Mouse (Mus musculus): ENCODE data around the gene Ubac2. TPM values are rescaled to one million over a fixed set of nuclear protein-coding genes. Genes with fewer than 3 reads are reported as not detected.
"Not testable (repeated sequence)": the region's sequence is repeated elsewhere in the genome, so short reads cannot be mapped to it uniquely, and the experiment has no call there.

Ubac2 gene
- polyA plus RNA-seq, 1 experiment from 2014 or later: 67.3 TPM

GRCm38 (mm10) chr14:121872760-121873159 is 5.7 kb upstream of the Ubac2 start:
- Histone ChIP-seq H3K4me3 (replicated peaks) (no peak overlapping the region), H3K9me3 (replicated peaks) (no peaks in the 10 kb centered on the region), H3K27ac (replicated peaks) (peak overlapping the region; percentile 17; the same call in 1 of the 2 replicates), H3K4me2 (replicated peaks) (no peak overlapping the region), H3K4me1 (peaks cover 3% of the 10 kb centered on the region; the same call in 1 of the 2 replicates), H3K27me3 (no peaks in the 10 kb centered on the region; the same call in 1 of the 2 replicates), H3K9ac (no peak overlapping the region), H3K36me3 (no peaks in the 10 kb centered on the region)
- 64% methylated on average over 1 of the region's 1 CpGs for WGBS
- no peak for ATAC-seq (ENCODE audit: insufficient number of reproducible peaks, low FRiP score, low TSS enrichment, low read depth)

- Histone ChIP-seq H3K9me3 (replicated peaks) (no peaks in the 10 kb centered on the region), H3K27me3 (no peaks in the 10 kb centered on the region; the same call in 1 of the 2 replicates), H3K4me1 (peaks cover 3% of the 10 kb centered on the region; the same call in 1 of the 2 replicates), H3K4me3 (replicated peaks) (no peak overlapping the region), H3K4me2 (replicated peaks) (no peak overlapping the region), H3K27ac (replicated peaks) (0 out of 2 replicates have a peak overlapping the region, but pooled peaks have one; percentile 17), H3K9ac (no peak overlapping the region), H3K36me3 (no peaks in the 10 kb centered on the region)
- 62% methylated on average over 2 of the region's 2 CpGs for WGBS
- no peak for ATAC-seq (ENCODE audit: insufficient number of reproducible peaks, low FRiP score, low TSS enrichment, low read depth)
Observed at GRCm38 (mm10) chr14:121873172-121873571, 5.2 kb upstream of the Ubac2 start.

GRCm38 (mm10) chr14:121873646-121874045 is 4.8 kb upstream of the Ubac2 start:
- H3K9ac ChIP-seq: no peak overlapping the region
- no peak for ATAC-seq (ENCODE audit: insufficient number of reproducible peaks, low FRiP score, low TSS enrichment, low read depth)
- WGBS: 62% methylated on average over 4 of the region's 4 CpGs
- H3K4me2 ChIP-seq (replicated peaks): no peak overlapping the region
- no peaks in the 10 kb centered on the region for H3K9me3 ChIP-seq (replicated peaks)
- no peak overlapping the region for H3K4me3 ChIP-seq (replicated peaks)
- no peaks in the 10 kb centered on the region; the same call in 1 of the 2 replicates for H3K27me3 ChIP-seq
- H3K36me3 ChIP-seq: no peaks in the 10 kb centered on the region
- peaks cover 3% of the 10 kb centered on the region; the same call in 1 of the 2 replicates for H3K4me1 ChIP-seq
- H3K27ac ChIP-seq (replicated peaks): no peak overlapping the region

GRCm38 (mm10) chr14:121876190-121876589 is 2.2 kb upstream of the Ubac2 start:
- not testable (repeated sequence) for H3K9me3 ChIP-seq (replicated peaks); H3K27me3 ChIP-seq; H3K27ac ChIP-seq (replicated peaks); H3K4me3 ChIP-seq (replicated peaks); H3K9ac ChIP-seq; H3K4me2 ChIP-seq (replicated peaks); H3K36me3 ChIP-seq; ATAC-seq (ENCODE audit: insufficient number of reproducible peaks, low FRiP score, low TSS enrichment, low read depth)
- 61% methylated on average over 2 of the region's 2 CpGs for WGBS
- H3K4me1 ChIP-seq: peaks cover 14% of the 10 kb centered on the region

GRCm38 (mm10) chr14:121876860-121877259 is 1.6 kb upstream of the Ubac2 start:
- no peak overlapping the region for H3K4me3 ChIP-seq (replicated peaks)
- no peak overlapping the region for H3K27ac ChIP-seq (replicated peaks)
- peaks cover 18% of the 10 kb centered on the region for H3K4me1 ChIP-seq
- no peak overlapping the region for H3K9ac ChIP-seq
- ATAC-seq (ENCODE audit: insufficient number of reproducible peaks, low FRiP score, low TSS enrichment, low read depth): no peak
- H3K27me3 ChIP-seq: no peaks in the 10 kb centered on the region; the same call in 1 of the 2 replicates
- no peak overlapping the region for H3K4me2 ChIP-seq (replicated peaks)
- no peaks in the 10 kb centered on the region for H3K9me3 ChIP-seq (replicated peaks)
- no peaks in the 10 kb centered on the region for H3K36me3 ChIP-seq
- WGBS: 83% methylated on average over 2 of the region's 2 CpGs

GRCm38 (mm10) chr14:121877640-121878039 is 780 bp upstream of the Ubac2 start:
- Histone ChIP-seq H3K4me3 (replicated peaks) (peak overlapping the region; percentile 87), H3K27me3 (no peaks in the 10 kb centered on the region; the same call in 1 of the 2 replicates), H3K36me3 (no peaks in the 10 kb centered on the region), H3K9ac (0 out of 2 replicates have a peak overlapping the region, but pooled peaks have one; percentile 83), H3K9me3 (replicated peaks) (no peaks in the 10 kb centered on the region), H3K27ac (replicated peaks) (peak overlapping the region; percentile 92; the same call in 1 of the 2 replicates), H3K4me2 (replicated peaks) (peak overlapping the region; percentile 59), H3K4me1 (peaks cover 20% of the 10 kb centered on the region)
- WGBS: 29% methylated on average over 8 of the region's 8 CpGs
- no peak for ATAC-seq (ENCODE audit: insufficient number of reproducible peaks, low FRiP score, low TSS enrichment, low read depth)

- peak overlapping the region; percentile 92 for H3K27ac ChIP-seq (replicated peaks)
- H3K9me3 ChIP-seq (replicated peaks): no peaks in the 10 kb centered on the region
- WGBS: 1% methylated on average over 27 of the region's 27 CpGs
- peak overlapping the region; percentile 83 for H3K9ac ChIP-seq
- peak overlapping the region; percentile 90 for H3K4me2 ChIP-seq (replicated peaks)
- H3K4me1 ChIP-seq: peaks cover 25% of the 10 kb centered on the region
- H3K36me3 ChIP-seq: no peaks in the 10 kb centered on the region
- H3K4me3 ChIP-seq (replicated peaks): peak overlapping the region; percentile 87
- H3K27me3 ChIP-seq: no peaks in the 10 kb centered on the region; the same call in 1 of the 2 replicates
- no peak; the same call in 1 of the 2 replicates for ATAC-seq (ENCODE audit: insufficient number of reproducible peaks, low FRiP score, low TSS enrichment, low read depth)
Observed at GRCm38 (mm10) chr14:121878859-121879206, 413 bp downstream of the Ubac2 start.

- Histone ChIP-seq H3K27me3 (no peaks in the 10 kb centered on the region), H3K4me2 (replicated peaks) (peak overlapping the region; percentile 90), H3K9me3 (replicated peaks) (no peaks in the 10 kb centered on the region), H3K36me3 (no peaks in the 10 kb centered on the region), H3K9ac (peak overlapping the region; percentile 83), H3K4me1 (peaks cover 25% of the 10 kb centered on the region), H3K4me3 (replicated peaks) (peak overlapping the region; percentile 87), H3K27ac (replicated peaks) (peak overlapping the region; percentile 92; the same call in 1 of the 2 replicates)
- 12% methylated on average over 16 of the region's 16 CpGs for WGBS
- ATAC-seq (ENCODE audit: insufficient number of reproducible peaks, low FRiP score, low TSS enrichment, low read depth): no peak
Observed at GRCm38 (mm10) chr14:121879266-121879840, 933 bp downstream of the Ubac2 start.

GRCm38 (mm10) chr14:121881211-121881610 is 2.8 kb downstream of the Ubac2 start:
- peaks cover 25% of the 10 kb centered on the region for H3K4me1 ChIP-seq
- H3K36me3 ChIP-seq: 0 out of 2 replicates have a peak, but pooled peaks cover 4% of the 10 kb centered on the region
- ATAC-seq (ENCODE audit: insufficient number of reproducible peaks, low FRiP score, low TSS enrichment, low read depth): no peak
- H3K9ac ChIP-seq: no peak overlapping the region
- H3K4me2 ChIP-seq (replicated peaks): no peak overlapping the region
- H3K27me3 ChIP-seq: no peaks in the 10 kb centered on the region
- WGBS: 88% methylated on average over 7 of the region's 7 CpGs
- H3K4me3 ChIP-seq (replicated peaks): no peak overlapping the region
- H3K27ac ChIP-seq (replicated peaks): no peak overlapping the region
- H3K9me3 ChIP-seq (replicated peaks): no peaks in the 10 kb centered on the region

GRCm38 (mm10) chr14:121884150-121884797 is 5.9 kb downstream of the Ubac2 start:
- Histone ChIP-seq H3K27me3 (no peaks in the 10 kb centered on the region), H3K4me3 (replicated peaks) (no peak overlapping the region), H3K4me1 (peaks cover 25% of the 10 kb centered on the region), H3K36me3 (0 out of 2 replicates have a peak, but pooled peaks cover 4% of the 10 kb centered on the region), H3K27ac (replicated peaks) (no peak overlapping the region), H3K4me2 (replicated peaks) (no peak overlapping the region), H3K9ac (no peak overlapping the region), H3K9me3 (replicated peaks) (no peaks in the 10 kb centered on the region)
- ATAC-seq (ENCODE audit: insufficient number of reproducible peaks, low FRiP score, low TSS enrichment, low read depth): no peak
- 71% methylated on average over 6 of the region's 6 CpGs for WGBS

GRCm38 (mm10) chr14:121893747-121894146 is 15.3 kb downstream of the Ubac2 start:
- no peak for ATAC-seq (ENCODE audit: insufficient number of reproducible peaks, low FRiP score, low TSS enrichment, low read depth)
- Histone ChIP-seq H3K27ac (replicated peaks) (no peak overlapping the region), H3K9me3 (replicated peaks) (no peaks in the 10 kb centered on the region), H3K9ac (no peak overlapping the region), H3K4me3 (replicated peaks) (no peak overlapping the region), H3K4me1 (no peaks in the 10 kb centered on the region), H3K27me3 (no peaks in the 10 kb centered on the region), H3K4me2 (replicated peaks) (no peak overlapping the region), H3K36me3 (0 out of 2 replicates have a peak, but pooled peaks cover 3% of the 10 kb centered on the region)
- WGBS: 92% methylated on average over 6 of the region's 6 CpGs
